Mouse (Mus musculus) embryonic facial prominence, embryonic 10.5 days (tissue): ENCODE data around the gene Erg. TPM values are rescaled to one million over a fixed set of nuclear protein-coding genes. Genes with fewer than 3 reads are reported as not detected.

ENCODE experiments used
- DNase-seq: peaks from one replicate; pipeline ENCODE4 v3.0.0-alpha.2; 2017; ENCODE audit warnings: low spot score
- H3K27ac ChIP-seq: fragments of 300-500 bp; sonication (generic); replicated peaks from 2 replicates; pipeline ENCODE4 v1.5.1; 2016; ENCODE audit warnings: mild to moderate bottlenecking
- H3K27me3 ChIP-seq: fragments of 300-500 bp; sonication (generic); replicated peaks from 2 replicates; pipeline ENCODE4 v1.6.1; 2016; ENCODE audit warnings: low read depth, mild to moderate bottlenecking; ENCODE audit not compliant: poor library complexity, severe bottlenecking
- H3K36me3 ChIP-seq: fragments of 300-500 bp; sonication (generic); replicated peaks from 2 replicates; pipeline ENCODE4 v1.6.1; 2016; ENCODE audit warnings: mild to moderate bottlenecking, moderate library complexity
- H3K4me1 ChIP-seq: fragments of 300-500 bp; sonication (generic); 2 replicates; pipeline ENCODE4 v1.6.1; 2016
- H3K4me3 ChIP-seq: fragments of 300-500 bp; sonication (generic); 2 replicates; pipeline ENCODE4 v1.5.1; 2016; ENCODE audit warnings: mild to moderate bottlenecking, moderate library complexity
- H3K9me3 ChIP-seq: fragments of 300-500 bp; sonication (generic); 2 replicates; pipeline ENCODE4 v1.6.1; 2016; ENCODE audit warnings: mild to moderate bottlenecking
- WGBS: fragments of 180-500 bp; shearing (Covaris S2); methylation state at CpG from one replicate; pipeline ENCODE4 v1.1.7; 2016; 5-methylcytosine and 5-hydroxymethylcytosine counted together
- polyA plus RNA-seq: library from polyadenylated mRNA; unstranded; fragments of >200 nt; fragmentation: Nextera tagmentation; extraction: Ambion mirVana; gene quantifications from 2 replicates; pipeline ENCODE4 v1.2.1, GENCODE M21; 2016

Erg gene
- polyA plus RNA-seq, 1 experiment from 2014 or later = 2.8 TPM

DNA sequence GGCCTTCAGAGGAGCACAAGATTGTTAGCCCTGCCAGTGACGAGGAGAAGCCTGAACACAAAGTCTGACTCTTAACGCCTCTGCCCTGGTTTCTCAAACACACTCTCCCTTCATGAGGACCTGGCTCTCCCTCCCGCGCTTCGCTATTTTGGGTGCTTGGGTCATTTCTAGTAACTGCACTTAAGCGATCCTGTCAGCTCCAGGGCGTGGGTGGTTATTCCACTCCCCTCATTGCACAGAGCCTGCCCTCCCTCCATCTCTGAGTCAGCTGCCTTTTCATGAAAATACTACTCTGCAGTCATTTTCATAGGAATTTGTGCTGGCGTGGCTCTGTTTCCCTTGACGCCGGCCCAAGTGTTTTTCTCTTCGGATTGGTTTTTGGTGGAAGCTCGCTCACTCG, 13.2 kb downstream of the Erg start:
- H3K36me3 ChIP-seq = no peaks in the 10 kb centered on the region
- DNase-seq = no peak
- H3K9me3 ChIP-seq = no peaks in the 10 kb centered on the region
- WGBS = 76% methylated on average over 13 of the region's 13 CpGs
- no peak overlapping the region for H3K4me3 ChIP-seq
- H3K4me1 ChIP-seq = peaks cover 6% of the 10 kb centered on the region; the same call in 1 of the 2 replicates
- H3K27ac ChIP-seq = no peak overlapping the region
- no peaks in the 10 kb centered on the region for H3K27me3 ChIP-seq

DNA sequence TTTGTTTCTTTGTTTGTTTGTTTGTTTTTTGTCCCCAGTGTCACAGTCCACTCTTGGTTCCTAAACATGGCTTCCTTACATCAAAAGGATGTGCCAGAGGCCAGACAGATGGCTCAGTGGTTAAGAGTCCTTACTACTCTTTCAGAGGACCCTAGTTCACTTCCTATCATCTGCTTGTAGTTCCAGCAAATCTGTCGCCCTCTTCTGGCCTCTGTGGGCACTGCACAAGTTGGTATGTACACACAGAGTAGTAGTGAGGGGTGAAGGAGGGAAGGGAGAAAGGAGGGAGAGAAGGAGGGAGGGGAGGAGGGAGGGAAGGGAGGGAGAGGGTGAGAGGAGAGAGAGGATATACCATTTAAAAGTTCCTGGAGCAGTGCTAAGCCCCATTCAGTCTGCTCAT, 15.8 kb downstream of the Erg start:
- Histone ChIP-seq H3K27ac (no peak overlapping the region), H3K4me1 (peaks cover 7% of the 10 kb centered on the region), H3K36me3 (no peaks in the 10 kb centered on the region), H3K4me3 (no peak overlapping the region), H3K27me3 (no peaks in the 10 kb centered on the region), H3K9me3 (no peaks in the 10 kb centered on the region)
- DNase-seq = peak; percentile 65
- WGBS = 7% methylated on average over 1 of the region's 1 CpGs

DNA sequence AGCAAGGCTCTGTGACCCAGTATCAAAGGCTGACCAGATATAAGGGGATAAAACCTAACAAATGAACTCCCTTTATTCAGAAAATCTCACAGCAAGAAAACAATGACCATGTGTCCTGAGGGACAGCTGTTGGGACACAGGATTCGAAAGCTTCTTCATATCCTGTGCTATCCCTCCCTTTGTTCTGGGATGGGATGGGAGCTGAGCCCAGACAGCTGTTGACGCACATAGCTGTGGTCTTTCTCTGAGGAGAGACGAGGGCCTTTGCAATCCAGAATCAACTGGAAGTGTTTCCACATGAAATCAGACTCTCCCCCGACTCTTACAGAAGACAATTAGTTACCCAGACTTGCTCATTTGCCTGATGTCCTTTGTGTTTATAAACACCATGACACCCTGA, 29.6 kb downstream of the Erg start:
- Histone ChIP-seq H3K27me3 (no peaks in the 10 kb centered on the region; the same call in 1 of the 2 replicates), H3K4me1 (no peaks in the 10 kb centered on the region; the same call in 1 of the 2 replicates), H3K36me3 (no peaks in the 10 kb centered on the region), H3K4me3 (no peak overlapping the region), H3K27ac (no peak overlapping the region), H3K9me3 (no peaks in the 10 kb centered on the region)
- WGBS = 79% methylated on average over 4 of the region's 4 CpGs
- DNase-seq = no peak

DNA sequence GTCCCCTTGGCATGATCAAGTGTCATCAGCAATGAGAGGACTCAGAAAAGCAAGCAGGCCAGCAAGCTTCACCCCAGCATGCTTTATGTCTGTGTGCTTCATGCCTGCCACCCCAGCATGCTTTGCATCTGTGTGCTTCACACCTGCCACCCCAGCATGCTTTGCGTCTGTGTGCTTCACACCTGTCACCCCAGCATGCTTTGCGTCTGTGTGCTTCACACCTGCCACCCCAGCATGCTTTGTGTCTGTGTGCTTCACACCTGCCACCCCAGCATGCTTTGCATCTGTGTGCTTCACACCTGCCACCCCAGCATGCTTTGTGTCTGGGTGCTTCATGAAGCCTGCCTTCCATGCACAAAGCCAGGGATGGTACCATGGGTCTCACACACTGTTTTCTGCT, 33.3 kb downstream of the Erg start:
- WGBS = 98% methylated on average over 2 of the region's 2 CpGs
- DNase-seq = no peak
- peaks cover 14% of the 10 kb centered on the region for H3K4me1 ChIP-seq
- no peak overlapping the region for H3K4me3 ChIP-seq
- H3K27me3 ChIP-seq = no peaks in the 10 kb centered on the region; the same call in 1 of the 2 replicates
- no peaks in the 10 kb centered on the region for H3K9me3 ChIP-seq
- no peaks in the 10 kb centered on the region for H3K36me3 ChIP-seq
- H3K27ac ChIP-seq = no peak overlapping the region

DNA sequence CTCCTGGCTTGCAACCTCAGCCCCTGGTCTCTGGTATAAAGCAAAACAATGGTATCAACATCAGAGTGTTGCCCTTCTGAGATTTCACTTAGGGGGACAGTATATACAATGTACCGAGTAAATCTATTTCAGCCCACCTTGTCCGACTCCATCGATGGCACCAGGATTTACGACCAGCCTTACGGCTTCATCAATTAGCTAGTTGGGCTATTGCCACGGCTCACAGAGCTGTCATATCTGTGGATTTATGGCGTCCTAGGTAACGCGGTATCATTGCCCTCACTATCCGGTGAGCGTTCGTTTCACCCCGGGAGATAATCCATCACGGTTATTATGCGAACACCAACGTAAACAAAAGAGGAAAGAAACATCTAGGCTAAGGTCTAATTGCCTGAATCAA, 33.9 kb downstream of the Erg start:
- Histone ChIP-seq H3K4me3 (no peak overlapping the region), H3K27ac (no peak overlapping the region), H3K27me3 (no peaks in the 10 kb centered on the region; the same call in 1 of the 2 replicates), H3K4me1 (peaks cover 14% of the 10 kb centered on the region), H3K36me3 (no peaks in the 10 kb centered on the region), H3K9me3 (no peaks in the 10 kb centered on the region)
- 88% methylated on average over 16 of the region's 16 CpGs for WGBS
- DNase-seq = no peak

DNA sequence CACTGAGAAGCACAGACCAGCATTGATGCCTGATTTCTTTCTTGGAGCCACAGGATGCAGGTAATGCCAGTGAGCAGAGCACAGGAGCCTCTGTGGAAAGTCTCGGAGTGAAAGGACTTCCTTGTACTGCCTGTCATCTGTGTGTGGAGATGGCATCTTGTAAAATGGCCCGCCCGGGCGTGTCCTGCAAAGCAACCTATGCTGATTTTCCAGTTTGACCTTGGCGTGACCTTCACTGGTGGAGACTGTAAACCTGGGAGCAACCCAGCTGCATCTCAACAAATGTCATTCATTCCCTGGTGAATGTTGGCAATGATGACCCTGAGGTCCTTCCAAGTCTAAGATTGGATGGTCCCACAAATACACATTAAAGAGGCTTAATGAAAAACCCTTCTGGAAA, 35.9 kb downstream of the Erg start:
- DNase-seq = no peak
- Histone ChIP-seq H3K9me3 (no peaks in the 10 kb centered on the region), H3K4me3 (no peak overlapping the region), H3K27me3 (no peaks in the 10 kb centered on the region; the same call in 1 of the 2 replicates), H3K36me3 (no peaks in the 10 kb centered on the region), H3K27ac (peak overlapping the region; percentile 19; the same call in 1 of the 2 replicates), H3K4me1 (peaks cover 14% of the 10 kb centered on the region)
- 84% methylated on average over 5 of the region's 5 CpGs for WGBS

DNA sequence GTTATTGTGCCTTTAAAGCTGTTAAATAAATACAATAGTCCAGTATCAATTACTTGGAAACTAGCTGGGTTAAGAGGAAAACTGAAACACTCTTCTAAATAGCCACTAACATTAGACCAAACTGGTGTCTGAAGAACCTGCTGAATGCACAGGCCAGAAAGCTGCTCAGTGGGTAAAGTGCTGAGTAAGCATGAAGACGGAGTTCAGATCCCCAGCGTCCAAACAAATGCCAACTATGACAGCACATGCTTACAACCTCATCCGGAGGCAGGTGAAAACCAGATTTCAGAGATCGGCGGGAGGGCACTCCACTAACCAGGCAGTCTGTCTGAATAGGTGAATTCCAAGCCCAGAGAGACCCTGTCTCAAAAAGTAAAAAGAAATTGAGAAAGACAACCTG, 41.6 kb downstream of the Erg start:
- Histone ChIP-seq H3K36me3 (no peaks in the 10 kb centered on the region), H3K4me1 (peaks cover 5% of the 10 kb centered on the region), H3K9me3 (no peaks in the 10 kb centered on the region), H3K27me3 (no peaks in the 10 kb centered on the region), H3K4me3 (no peak overlapping the region), H3K27ac (no peak overlapping the region)
- no peak for DNase-seq
- WGBS = 83% methylated on average over 5 of the region's 5 CpGs

DNA sequence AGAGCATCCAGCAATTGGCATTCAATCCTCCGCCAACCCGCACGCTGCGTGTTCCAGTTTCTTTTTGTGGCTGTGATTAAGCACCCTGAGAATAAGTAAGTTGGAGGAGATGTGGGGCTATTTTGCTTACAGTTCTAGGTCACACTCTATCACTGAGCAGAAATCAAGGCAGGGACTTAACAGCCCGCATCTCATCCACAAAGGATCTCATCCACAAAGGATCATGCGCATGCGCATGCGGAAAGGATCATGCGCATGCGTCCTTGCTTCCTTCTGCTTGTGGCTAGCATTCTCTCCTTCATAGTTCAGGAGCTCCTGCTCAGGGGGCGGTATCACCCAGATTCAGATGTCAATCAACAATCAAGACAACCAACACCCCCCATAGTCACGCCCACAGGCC, 42.9 kb downstream of the Erg start:
- no peaks in the 10 kb centered on the region for H3K9me3 ChIP-seq
- no peaks in the 10 kb centered on the region for H3K27me3 ChIP-seq
- no peaks in the 10 kb centered on the region for H3K36me3 ChIP-seq
- no peak for DNase-seq
- no peak overlapping the region for H3K4me3 ChIP-seq
- WGBS = 92% methylated on average over 12 of the region's 12 CpGs
- no peak overlapping the region for H3K27ac ChIP-seq
- no peaks in the 10 kb centered on the region for H3K4me1 ChIP-seq

DNA sequence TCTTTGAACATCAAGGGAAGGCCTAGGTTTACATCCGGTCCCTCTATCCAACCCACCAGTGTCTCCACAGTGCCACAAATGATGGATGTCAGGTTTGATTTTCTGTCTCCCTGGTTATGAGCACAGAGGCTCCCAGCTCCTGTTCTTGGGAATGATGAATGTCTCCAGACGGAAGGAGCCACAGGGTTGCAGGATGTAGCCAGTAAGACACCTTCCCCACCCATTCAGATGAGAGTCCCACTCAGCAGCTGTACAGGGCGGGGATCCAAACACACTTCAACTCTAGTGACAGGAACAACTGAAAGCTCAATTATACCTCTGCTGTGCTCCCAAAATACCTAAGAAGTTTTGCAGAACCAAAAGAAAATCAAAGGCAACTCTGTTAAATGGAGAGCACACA, 51.2 kb downstream of the Erg start:
- Histone ChIP-seq H3K4me3 (no peak overlapping the region), H3K27me3 (no peaks in the 10 kb centered on the region), H3K9me3 (no peaks in the 10 kb centered on the region), H3K27ac (no peak overlapping the region), H3K4me1 (peaks cover 3% of the 10 kb centered on the region; the same call in 1 of the 2 replicates), H3K36me3 (no peaks in the 10 kb centered on the region)
- 71% methylated on average over 3 of the region's 3 CpGs for WGBS
- DNase-seq = no peak

DNA sequence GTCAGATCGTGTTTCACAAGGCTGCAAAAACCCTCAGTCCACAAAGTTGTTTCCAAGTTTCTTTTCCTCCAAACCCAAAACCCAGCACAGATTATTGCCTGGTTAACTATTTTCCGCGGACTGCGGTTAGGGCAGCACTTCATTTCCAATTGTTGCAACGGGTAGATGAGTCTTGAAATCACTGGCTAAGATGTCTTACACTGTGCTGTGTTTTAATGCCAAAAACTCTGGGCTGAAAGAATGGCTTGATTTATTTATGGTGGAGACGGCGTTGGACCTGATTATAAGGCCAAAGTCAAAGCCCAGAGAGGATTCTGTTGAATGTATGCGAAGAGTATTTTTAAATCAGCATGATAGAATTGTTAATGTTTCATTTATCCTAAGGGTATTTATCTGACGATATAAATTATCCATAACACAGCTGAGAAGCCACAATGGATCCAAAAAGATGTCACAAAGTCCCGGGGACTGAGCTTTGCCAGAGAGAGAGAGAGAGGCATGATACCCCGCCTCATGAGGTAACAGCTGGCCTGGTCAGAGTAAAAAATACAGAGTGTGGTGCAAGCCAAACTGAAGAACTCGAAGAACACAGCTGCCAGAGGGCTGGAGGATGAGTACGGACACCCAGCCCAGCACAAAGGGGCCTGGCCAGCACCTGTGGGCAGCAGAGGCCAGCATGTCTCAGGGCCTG, 53.9 kb downstream of the Erg start:
- WGBS = 89% methylated on average over 13 of the region's 13 CpGs
- Histone ChIP-seq H3K36me3 (no peaks in the 10 kb centered on the region), H3K27me3 (no peaks in the 10 kb centered on the region), H3K4me3 (no peak overlapping the region), H3K27ac (no peak overlapping the region; the same call in 1 of the 2 replicates), H3K4me1 (peaks cover 3% of the 10 kb centered on the region; the same call in 1 of the 2 replicates), H3K9me3 (no peaks in the 10 kb centered on the region)
- DNase-seq = no peak

DNA sequence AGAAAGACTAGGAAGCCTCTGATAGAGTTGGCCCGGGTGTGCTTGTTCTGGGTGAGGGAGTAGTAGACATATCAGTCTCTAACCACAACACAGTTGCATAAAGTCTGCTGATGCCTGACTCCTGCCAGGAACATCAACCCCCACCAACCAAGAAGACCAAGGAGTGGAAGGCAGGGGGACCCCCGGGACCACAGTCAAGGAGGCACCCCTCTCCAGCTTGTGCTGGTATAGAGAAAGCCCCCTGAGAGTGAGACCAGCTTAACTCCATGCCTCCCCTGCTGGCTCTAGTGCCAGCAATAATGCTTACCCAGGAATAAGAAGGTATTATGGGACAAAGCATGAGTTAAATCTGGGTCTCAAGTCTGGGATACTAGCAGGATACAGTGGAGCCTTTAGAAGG, 58.8 kb downstream of the Erg start:
- Histone ChIP-seq H3K9me3 (no peaks in the 10 kb centered on the region), H3K27me3 (no peaks in the 10 kb centered on the region), H3K4me3 (no peak overlapping the region), H3K36me3 (no peaks in the 10 kb centered on the region), H3K27ac (no peak overlapping the region), H3K4me1 (no peaks in the 10 kb centered on the region)
- WGBS = 94% methylated on average over 2 of the region's 2 CpGs
- no peak for DNase-seq

DNA sequence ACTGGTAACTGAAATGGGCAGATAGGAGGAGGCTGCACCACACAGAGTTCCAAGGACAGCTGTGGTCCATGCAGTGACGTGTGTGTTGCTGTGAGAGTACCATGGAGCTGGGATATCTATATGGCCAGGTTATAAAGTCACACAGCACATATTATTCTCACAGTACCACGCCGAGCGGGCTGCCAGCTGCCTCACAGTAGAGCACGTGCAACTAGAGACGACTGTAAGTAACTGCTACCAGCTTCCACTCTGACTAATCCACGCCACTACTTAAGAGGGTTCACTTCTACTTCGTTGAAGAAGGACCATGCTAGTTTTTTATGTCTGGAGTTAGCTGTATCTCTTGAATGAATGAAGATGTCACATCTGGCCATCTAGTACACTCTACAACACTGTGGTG, 66.9 kb downstream of the Erg start:
- Histone ChIP-seq H3K4me3 (no peak overlapping the region), H3K4me1 (no peaks in the 10 kb centered on the region), H3K27ac (no peak overlapping the region), H3K36me3 (no peaks in the 10 kb centered on the region), H3K27me3 (no peaks in the 10 kb centered on the region), H3K9me3 (no peaks in the 10 kb centered on the region)
- no peak for DNase-seq
- 81% methylated on average over 8 of the region's 8 CpGs for WGBS

DNA sequence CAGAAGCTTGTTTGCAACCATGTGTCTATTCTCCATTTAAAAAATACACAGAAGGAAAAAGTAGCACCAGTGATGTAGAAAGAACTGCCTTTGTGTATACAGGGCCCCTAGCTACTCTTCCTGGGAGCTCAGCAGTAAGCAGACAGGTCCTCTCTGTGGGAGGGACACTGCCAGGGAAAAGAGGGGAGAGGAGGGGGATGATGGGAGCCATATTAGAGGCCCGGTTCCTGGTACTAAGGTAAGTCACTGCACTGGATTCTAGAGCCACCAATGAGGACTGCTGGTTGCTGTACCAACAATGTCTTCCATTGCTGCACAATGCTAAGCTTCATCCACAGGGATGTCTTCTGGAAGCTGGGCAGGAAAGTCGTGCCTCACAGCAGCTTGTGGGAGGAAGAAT, 80.3 kb downstream of the Erg start:
- H3K4me3 ChIP-seq = no peak overlapping the region
- no peaks in the 10 kb centered on the region for H3K4me1 ChIP-seq
- no peaks in the 10 kb centered on the region for H3K9me3 ChIP-seq
- no peaks in the 10 kb centered on the region for H3K27me3 ChIP-seq
- no peaks in the 10 kb centered on the region for H3K36me3 ChIP-seq
- no peak overlapping the region for H3K27ac ChIP-seq
- WGBS = 69% methylated on average over 2 of the region's 2 CpGs
- no peak for DNase-seq
